Comparison of ENCODE assay signal across 19 mouse cellular contexts in genomic region chr5:111527741-111528140, GRCm38 (mm10).
DNase-seq lines count a peak whose midpoint lies in the region; ATAC-seq and TF ChIP-seq lines count a peak whose summit lies in the region.
"Had no signal": no experiment of that assay in that cellular context is flagged by ENCODE, and none has a peak within 500 bp of the region (broad histone marks: within the 10 kb centered on the region; RNA-seq: fewer than 3 reads in every experiment).

No protein-coding gene starts in this region.

- peaks cover 43% of the 10 kb centered on the region for H3K4me1 ChIP-seq in forebrain, embryonic 13.5 days
- peaks cover 22% of the 10 kb centered on the region for H3K4me1 ChIP-seq in forebrain, embryonic 11.5 days (replicated peaks; ENCODE audit: control insufficient read depth, insufficient read depth, low read length)
- H3K4me1 ChIP-seq in hindbrain, postnatal 0 days (ENCODE audit: insufficient read depth, low read length): peaks cover 7% of the 10 kb centered on the region; the same call in 1 of the 2 replicates
- H3K4me1 ChIP-seq in hindbrain, embryonic 13.5 days (replicated peaks): peaks cover 51% of the 10 kb centered on the region
- peaks cover 66% of the 10 kb centered on the region for H3K4me1 ChIP-seq in embryonic facial prominence, embryonic 10.5 days

- no peaks in the 10 kb centered on the region for H3K9me3 ChIP-seq in forebrain, embryonic 13.5 days (replicated peaks)
- no peaks in the 10 kb centered on the region for H3K9me3 ChIP-seq in forebrain, embryonic 11.5 days (ENCODE audit: control insufficient read depth, low read length)
- H3K9me3 ChIP-seq in hindbrain, postnatal 0 days (ENCODE audit: low read length): no peaks in the 10 kb centered on the region
- no peaks in the 10 kb centered on the region for H3K9me3 ChIP-seq in hindbrain, embryonic 13.5 days
- no peaks in the 10 kb centered on the region for H3K9me3 ChIP-seq in embryonic facial prominence, embryonic 10.5 days
- H3K9me3 ChIP-seq: embryonic facial prominence, embryonic 12.5 days; heart, embryonic 13.5 days; hindbrain, embryonic 12.5 days had no signal

- H3K27me3 ChIP-seq in forebrain, embryonic 13.5 days: no peaks in the 10 kb centered on the region
- no peaks in the 10 kb centered on the region for H3K27me3 ChIP-seq in forebrain, embryonic 11.5 days (ENCODE audit: control insufficient read depth, insufficient read depth, low read length)
- H3K27me3 ChIP-seq in hindbrain, postnatal 0 days (ENCODE audit: insufficient read depth, low read length): no peaks in the 10 kb centered on the region
- H3K27me3 ChIP-seq in hindbrain, embryonic 13.5 days: peaks cover 15% of the 10 kb centered on the region; the same call in 1 of the 2 replicates
- H3K27me3 ChIP-seq in embryonic facial prominence, embryonic 10.5 days (replicated peaks; ENCODE audit: low read depth, poor library complexity, severe bottlenecking): peaks cover 26% of the 10 kb centered on the region
- H3K27me3 ChIP-seq: embryonic facial prominence, embryonic 12.5 days had no signal

- 90% methylated on average over 10 of the region's 10 CpGs for WGBS in forebrain, embryonic 13.5 days
- 90% methylated on average over 10 of the region's 10 CpGs for WGBS in forebrain, embryonic 11.5 days
- WGBS in hindbrain, postnatal 0 days: 75% methylated on average over 10 of the region's 10 CpGs
- WGBS in hindbrain, embryonic 13.5 days: 87% methylated on average over 10 of the region's 10 CpGs
- WGBS in embryonic facial prominence, embryonic 10.5 days: 84% methylated on average over 10 of the region's 10 CpGs

- no peak overlapping the region for H3K9ac ChIP-seq in forebrain, embryonic 13.5 days
- H3K9ac ChIP-seq in forebrain, embryonic 11.5 days (ENCODE audit: low read length): no peak overlapping the region
- no peak overlapping the region for H3K9ac ChIP-seq in hindbrain, postnatal 0 days (replicated peaks; ENCODE audit: low read length)
- H3K9ac ChIP-seq in hindbrain, embryonic 13.5 days: no peak overlapping the region
- H3K9ac ChIP-seq: embryonic facial prominence, embryonic 12.5 days; hindbrain, embryonic 12.5 days had no signal

- H3K36me3 ChIP-seq in forebrain, embryonic 13.5 days (ENCODE audit: poor library complexity, severe bottlenecking): no peaks in the 10 kb centered on the region
- H3K36me3 ChIP-seq in forebrain, embryonic 11.5 days (ENCODE audit: control insufficient read depth, insufficient read depth, low read length): no peaks in the 10 kb centered on the region
- H3K36me3 ChIP-seq in hindbrain, postnatal 0 days (ENCODE audit: insufficient read depth, low read length): no peaks in the 10 kb centered on the region
- H3K36me3 ChIP-seq in hindbrain, embryonic 13.5 days: no peaks in the 10 kb centered on the region
- no peaks in the 10 kb centered on the region for H3K36me3 ChIP-seq in embryonic facial prominence, embryonic 10.5 days (replicated peaks)
- H3K36me3 ChIP-seq: embryonic facial prominence, embryonic 12.5 days; heart, embryonic 13.5 days; hindbrain, embryonic 12.5 days had no signal

- H3K4me2 ChIP-seq in forebrain, embryonic 13.5 days: no peak overlapping the region
- H3K4me2 ChIP-seq in forebrain, embryonic 11.5 days (ENCODE audit: low read depth, low read length, severe bottlenecking): no peak overlapping the region
- H3K4me2 ChIP-seq in hindbrain, postnatal 0 days (ENCODE audit: low read depth, low read length): no peak overlapping the region
- H3K4me2 ChIP-seq in hindbrain, embryonic 13.5 days: no peak overlapping the region
- H3K4me2 ChIP-seq: embryonic facial prominence, embryonic 12.5 days; heart, embryonic 13.5 days; hindbrain, embryonic 12.5 days had no signal

- no peak for ATAC-seq in forebrain, embryonic 13.5 days
- ATAC-seq in forebrain, embryonic 11.5 days (replicated peaks; ENCODE audit: low FRiP score): no peak
- no peak for ATAC-seq in hindbrain, postnatal 0 days
- ATAC-seq in hindbrain, embryonic 13.5 days (ENCODE audit: low FRiP score): no peak
- ATAC-seq: forebrain, embryonic 14.5 days had no signal

- H3K4me3 ChIP-seq in forebrain, embryonic 13.5 days: no peak overlapping the region
- no peak overlapping the region for H3K4me3 ChIP-seq in forebrain, embryonic 11.5 days (ENCODE audit: low read depth, low read length)
- no peak overlapping the region for H3K4me3 ChIP-seq in hindbrain, postnatal 0 days (ENCODE audit: low read length)
- H3K4me3 ChIP-seq in hindbrain, embryonic 13.5 days: no peak overlapping the region
- no peak overlapping the region for H3K4me3 ChIP-seq in embryonic facial prominence, embryonic 10.5 days
- H3K4me3 ChIP-seq: embryonic facial prominence, embryonic 12.5 days; heart, adult 2 months; heart, embryonic 13.5 days; hindbrain, embryonic 12.5 days had no signal

- no peak for DNase-seq in forebrain, embryonic 11.5 days (ENCODE audit: low spot score)
- DNase-seq in hindbrain, postnatal 0 days (ENCODE audit: low spot score): peak; percentile 61
- DNase-seq in embryonic facial prominence, embryonic 10.5 days (ENCODE audit: low spot score): no peak
- peak; percentile 86 for DNase-seq in retina, postnatal 1 day
- DNase-seq in kidney, postnatal 36 days: no peak
- DNase-seq: adrenal gland, postnatal 10 days; cerebellum, adult 11 months; cerebellum, adult 8-10 months; cerebellum, postnatal 14 days; embryo, embryonic 11 days; gastrocnemius, postnatal 14 days; heart, adult 2 months; heart, postnatal 36 days had no signal

- no peak for TF ChIP-seq CTCF in hindbrain, postnatal 0 days (IDR thresholded peaks at IDR 0.05; ENCODE audit: low read depth)

- 0 out of 2 replicates have a peak overlapping the region, but pooled peaks have one; percentile 1 for H3K27ac ChIP-seq in forebrain, embryonic 13.5 days
- H3K27ac ChIP-seq in forebrain, embryonic 11.5 days (ENCODE audit: low read depth, low read length): no peak overlapping the region
- no peak overlapping the region for H3K27ac ChIP-seq in hindbrain, postnatal 0 days
- H3K27ac ChIP-seq in hindbrain, embryonic 13.5 days: no peak overlapping the region
- peak overlapping the region; percentile 84; the same call in 1 of the 2 replicates for H3K27ac ChIP-seq in embryonic facial prominence, embryonic 10.5 days (replicated peaks)
- H3K27ac ChIP-seq: embryonic facial prominence, embryonic 12.5 days; heart, adult 2 months had no signal

Comparison
In these comparisons a context has a peak if more than half of its experiments do, and no peak if none do; other contexts are left out.
1. H3K27ac ChIP-seq: peak in forebrain, embryonic 13.5 days (single experiment) and embryonic facial prominence, embryonic 10.5 days (single experiment); none in forebrain, embryonic 11.5 days (single experiment), hindbrain, postnatal 0 days (single experiment) and hindbrain, embryonic 13.5 days (single experiment).
2. DNase-seq: peak in hindbrain, postnatal 0 days (single experiment) and retina, postnatal 1 day (single experiment); none in forebrain, embryonic 11.5 days (single experiment), embryonic facial prominence, embryonic 10.5 days (single experiment) and kidney, postnatal 36 days (0 of 2).